Mouse (Mus musculus) ES-E14 (cell line): ENCODE data around the gene Dlgap4.

Source experiments
- CHD2 ChIP-seq: IDR thresholded peaks from 2 replicates; pipeline ENCODE4 v1.6.1; 2014; ENCODE audit warnings: mild to moderate bottlenecking, low read depth, low read length, inconsistent platforms
- HCFC1 ChIP-seq: IDR thresholded peaks from 2 replicates; pipeline ENCODE4 v1.6.1; 2012; ENCODE audit warnings: low read length, inconsistent platforms, borderline replicate concordance; ENCODE audit not compliant: insufficient read depth
- ZNF384 ChIP-seq: IDR thresholded peaks from 2 replicates; pipeline ENCODE4 v1.6.1; 2012; ENCODE audit warnings: low read depth, low read length, inconsistent platforms

DNA sequence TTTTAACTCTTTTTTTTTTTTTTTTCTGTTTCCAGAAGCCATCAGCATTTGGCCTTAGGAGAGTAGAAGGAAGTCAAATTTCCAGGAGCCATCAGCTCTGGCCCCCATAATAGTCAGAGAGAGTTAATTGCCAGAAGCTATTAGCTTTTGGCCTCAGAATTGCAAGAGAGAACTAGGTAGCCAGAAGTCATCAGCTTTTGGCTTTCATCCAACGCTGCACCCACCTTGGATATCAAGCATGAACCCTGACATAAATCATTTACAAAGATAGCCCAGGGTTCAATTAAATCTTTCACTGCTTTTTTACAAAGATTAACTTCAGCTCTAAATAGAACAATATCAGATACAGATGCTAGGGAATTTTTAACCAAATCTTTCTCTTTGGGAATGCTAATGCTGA lies 185.0 kb downstream of the Dlgap4 start:
- TF ChIP-seq ZNF384, result no peak
- no peak for TF ChIP-seq CHD2
- no peak for TF ChIP-seq HCFC1
